Mouse (Mus musculus): ENCODE results near the gene Shprh. TPM values are rescaled to one million over a fixed set of nuclear protein-coding genes. Genes with fewer than 3 reads are reported as not detected.
"Not testable (repeated sequence)": the region's sequence is repeated elsewhere in the genome, so short reads cannot be mapped to it uniquely, and the experiment has no call there.

Gene Shprh
- polyA plus RNA-seq, 1 experiment from 2014 or later, result 16.6 TPM

DNA sequence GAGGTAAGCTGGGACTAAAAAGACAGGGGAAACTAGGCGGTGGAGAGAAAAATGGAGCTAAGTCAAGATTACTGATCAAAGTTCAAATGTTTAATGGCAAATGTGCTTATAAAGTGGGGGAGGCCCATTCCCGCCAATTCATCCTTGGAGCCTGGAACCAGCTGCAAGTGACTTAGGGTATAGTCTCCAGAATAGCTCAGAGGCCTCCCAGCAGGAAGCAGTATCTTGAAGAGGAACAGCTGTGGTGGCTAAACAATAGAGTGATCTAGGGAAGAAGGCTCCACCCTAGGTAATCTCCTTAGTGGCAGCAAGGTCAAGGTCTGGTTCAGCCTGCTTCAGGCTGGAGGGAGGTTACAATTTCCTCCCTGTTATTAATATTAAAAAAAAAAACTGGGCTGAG is 114.6 kb downstream of the Shprh start:
- H3K27me3 ChIP-seq (replicated peaks; ENCODE audit: control insufficient read depth, insufficient read depth, low read length); H3K9me3 ChIP-seq (ENCODE audit: control insufficient read depth, low read length); H3K27ac ChIP-seq (ENCODE audit: low read depth, low read length); H3K4me2 ChIP-seq (ENCODE audit: low read length); H3K9ac ChIP-seq (ENCODE audit: low read depth, low read length); H3K4me3 ChIP-seq (ENCODE audit: low read length); H3K4me1 ChIP-seq (ENCODE audit: control insufficient read depth, insufficient read depth, low read depth, low read length); ATAC-seq; H3K36me3 ChIP-seq (ENCODE audit: control insufficient read depth, insufficient read depth, low read length): not testable (repeated sequence)
- WGBS, result 94% methylated on average over 2 of the region's 2 CpGs

Other genes starting within 250 kb of the Shprh start
- gene Grm1, start 67.1 kb upstream of the Shprh start, polyA plus RNA-seq (2015; fragmentation: Nextera tagmentation; extraction: Ambion mirVana), result 13.4 and 14.6 TPM in 2 replicates
- 17.7 and 19.6 TPM in 2 replicates for gene Fbxo30, start 131.9 kb downstream of the Shprh start, polyA plus RNA-seq (2015; fragmentation: Nextera tagmentation; extraction: Ambion mirVana)
- gene Epm2a, start 194.0 kb downstream of the Shprh start, polyA plus RNA-seq (2015; fragmentation: Nextera tagmentation; extraction: Ambion mirVana), result 1.8 and 2.1 TPM in 2 replicates

All from hindbrain, embryonic 16.5 days (tissue).